Comparison of ENCODE assay signal across 8 mouse cellular contexts in the genomic region with DNA sequence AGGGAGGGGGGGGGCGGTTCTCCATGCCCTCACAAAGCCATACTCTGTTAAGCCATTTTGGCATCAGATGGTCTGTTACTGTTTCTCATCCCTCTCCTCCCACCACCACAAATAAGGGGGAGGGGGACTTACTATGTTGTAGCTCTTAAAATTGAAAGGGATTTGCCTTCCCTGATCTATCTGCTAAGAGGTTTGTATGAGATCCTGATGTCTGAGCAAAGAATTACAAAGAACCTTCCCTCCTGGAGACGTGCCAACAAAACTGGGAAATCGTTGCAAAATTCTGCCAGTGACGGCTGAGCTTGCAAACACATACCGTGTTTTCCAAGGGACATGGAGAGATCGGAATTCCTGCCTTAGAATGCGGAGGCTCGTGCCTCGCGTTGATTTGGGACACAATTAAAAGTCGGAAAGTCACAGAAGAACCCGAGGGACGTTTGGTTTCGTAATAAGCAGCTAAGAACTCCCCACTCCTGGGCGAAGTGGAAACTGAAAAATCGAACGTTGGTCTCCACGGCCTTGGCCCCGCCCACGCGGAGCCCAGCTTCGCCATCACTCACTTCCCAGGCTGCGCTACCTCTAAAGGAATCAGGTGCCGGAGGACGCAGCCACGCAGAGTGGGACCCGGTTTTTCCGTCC. TPM values are rescaled to one million over a fixed set of nuclear protein-coding genes. Genes with fewer than 3 reads are reported as not detected.
DNase-seq lines count a peak whose midpoint lies in the region; ATAC-seq lines count a peak whose summit lies in the region.

No protein-coding gene starts in this region.

- H3K27ac ChIP-seq in hindbrain, embryonic 13.5 days: peak overlapping the region; percentile 73

- no peaks in the 10 kb centered on the region for H3K9me3 ChIP-seq in hindbrain, embryonic 13.5 days

- no peak for ATAC-seq in hindbrain, embryonic 13.5 days (ENCODE audit: low FRiP score)

- no peaks in the 10 kb centered on the region for H3K36me3 ChIP-seq in hindbrain, embryonic 13.5 days

- H3K9ac ChIP-seq in hindbrain, embryonic 13.5 days: peak overlapping the region; percentile 66

- peaks cover 41% of the 10 kb centered on the region for H3K4me1 ChIP-seq in hindbrain, embryonic 13.5 days (replicated peaks)

- DNase-seq in ES-CJ7 (ENCODE audit: low read depth, low spot score): peak; percentile 48
- peak; percentile 67 to 72 for DNase-seq in cerebellum, postnatal 14 days
- peak; percentile 62 to 68 for DNase-seq in frontal cortex, postnatal 36 days (ENCODE audit: low spot score in 2 of 2)
- DNase-seq in layer of hippocampus, postnatal 14 days (ENCODE audit: low spot score in 2 of 2): peak; percentile 59 to 69
- DNase-seq in lung, postnatal 14 days: peak; percentile 88
- DNase-seq in ovary, postnatal 36 days (ENCODE audit: low spot score): peak; percentile 71
- DNase-seq in thymus, postnatal 36 days: peak; percentile 74 to 75

- peaks cover 5% of the 10 kb centered on the region; the same call in 1 of the 2 replicates for H3K27me3 ChIP-seq in hindbrain, embryonic 13.5 days

- peak overlapping the region; percentile 40 for H3K4me3 ChIP-seq in hindbrain, embryonic 13.5 days

- under 1% methylated on average over 28 of the region's 28 CpGs for WGBS in hindbrain, embryonic 13.5 days

- H3K4me2 ChIP-seq in hindbrain, embryonic 13.5 days: peak overlapping the region; percentile 70

RNA-seq across cellular contexts. Expression of a gene that starts 14.7 kb away (rescaled TPM):
- 1.9 and 2.3 TPM in 2 replicates for polyA plus RNA-seq in hindbrain, embryonic 13.5 days (2015; fragmentation: Nextera tagmentation; extraction: Ambion mirVana)
- 1 to 10 TPM; 3.0 to 3.1 TPM for total RNA-seq in layer of hippocampus, postnatal 14 days (2021)
